Mouse (Mus musculus) frontal cortex, postnatal 10 days (tissue): Measurements from ENCODE around the gene Gm14393.
"Not testable (repeated sequence)": the region's sequence is repeated elsewhere in the genome, so short reads cannot be mapped to it uniquely, and the experiment has no call there.

Experiments
- DNase-seq, 2 experiments: peaks; one replicate each; pipeline ENCODE4 v3.0.0; 2022; ENCODE audit warnings: low spot score in 2 of 2, mixed read lengths in 1 of 2

Gm14393 gene

GRCm38 (mm10) chr2:175067681-175068261, at the start of gene Gm14393:
Gm14393 (minus strand) TSS chr2:175067781.
- DNase-seq: not testable (repeated sequence)

DNA sequence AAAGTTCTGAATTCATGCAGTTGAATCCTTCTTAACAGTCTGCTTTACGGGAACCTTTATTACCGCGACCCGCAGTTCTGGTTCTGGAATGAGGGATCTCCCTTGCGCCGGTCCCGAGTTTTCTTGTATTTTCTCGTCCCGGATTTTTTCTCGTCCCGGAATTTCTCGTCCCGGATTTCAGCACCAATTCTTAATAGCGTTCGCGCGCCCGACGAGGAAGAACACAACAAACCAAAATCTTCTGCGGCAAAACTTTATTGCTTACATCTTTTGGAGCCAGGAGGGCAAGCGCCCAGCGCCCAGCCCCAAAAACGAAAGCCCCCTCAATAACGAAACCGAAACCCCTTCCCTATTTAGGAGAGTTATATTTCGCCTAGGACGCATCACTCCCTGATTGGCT, 23.3 kb downstream of the Gm14393 start:
- not testable (repeated sequence) for DNase-seq
